Mouse (Mus musculus): ENCODE measurements around the gene Unc5a.

Unc5a gene

GRCm38 (mm10) chr13:54957281-54957680 lies 8.1 kb downstream of the Unc5a start:
- no peak for DNase-seq

GRCm38 (mm10) chr13:54959059-54959701 lies 10.0 kb downstream of the Unc5a start:
- peak; percentile 87 for DNase-seq

DNA sequence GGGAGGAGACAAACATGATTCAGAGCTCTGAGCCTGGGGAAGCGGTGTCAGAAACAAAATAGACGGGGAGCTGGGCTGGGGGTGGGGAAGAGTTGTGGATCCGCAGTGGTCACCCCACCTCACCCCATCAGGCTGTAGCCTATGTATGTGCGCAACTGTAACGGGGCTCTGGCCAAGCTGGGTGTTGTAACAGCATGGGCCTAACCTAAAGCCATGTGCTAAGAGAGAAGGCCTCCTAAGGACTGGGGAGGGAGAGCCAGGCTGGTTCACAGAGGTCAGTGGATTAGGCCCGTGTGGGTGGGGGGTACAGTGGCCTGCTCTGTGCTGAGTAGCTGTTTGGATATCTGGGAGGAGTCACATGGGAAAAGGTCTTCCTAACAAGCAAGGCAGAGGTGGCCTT lies 10.6 kb downstream of the Unc5a start:
- no peak for DNase-seq

DNA sequence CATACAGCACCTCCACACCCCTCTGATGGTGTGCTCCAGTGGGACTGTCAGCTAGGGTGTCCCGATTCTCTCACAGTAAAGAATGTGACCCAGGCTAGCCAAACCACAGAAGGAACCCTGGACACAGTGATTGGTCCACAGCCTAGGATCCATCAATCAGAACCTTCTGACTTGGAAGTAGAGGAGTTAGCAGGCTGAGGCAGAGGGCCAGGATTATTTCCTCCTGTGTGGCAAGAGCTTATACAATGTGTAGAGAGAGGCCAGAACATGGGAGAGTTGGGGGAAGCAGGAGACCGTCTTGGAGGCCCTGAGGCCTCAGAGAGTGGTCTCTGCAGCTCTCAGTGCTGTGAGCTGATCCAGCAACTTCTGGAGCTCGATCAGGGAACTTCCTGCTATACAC lies 11.3 kb downstream of the Unc5a start:
- DNase-seq: no peak

- DNase-seq: no peak
Measured at GRCm38 (mm10) chr13:54965256-54965655, 16.0 kb downstream of the Unc5a start.

GRCm38 (mm10) chr13:54967501-54967900 lies 18.3 kb downstream of the Unc5a start:
- DNase-seq: no peak

DNA sequence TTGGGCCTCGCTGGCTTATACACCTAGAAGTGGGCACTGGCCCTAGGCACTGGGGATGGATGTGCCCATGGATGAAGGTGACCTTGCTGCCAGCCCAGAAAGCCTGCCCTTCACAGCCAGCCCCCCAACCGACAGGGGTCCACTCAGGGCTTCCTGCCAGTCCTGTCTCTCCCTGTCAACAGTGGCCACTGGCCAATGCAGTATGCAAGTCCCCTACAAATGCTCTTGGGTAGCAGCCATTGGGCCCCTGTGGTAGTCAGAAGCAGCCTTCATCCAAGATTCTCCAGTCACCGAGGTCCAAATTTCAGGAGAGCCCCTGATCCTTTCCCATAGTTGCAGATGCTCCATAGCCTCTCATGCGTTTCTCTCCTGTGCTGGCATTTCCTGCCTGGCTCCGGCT lies 19.4 kb downstream of the Unc5a start:
- no peak for DNase-seq

DNA sequence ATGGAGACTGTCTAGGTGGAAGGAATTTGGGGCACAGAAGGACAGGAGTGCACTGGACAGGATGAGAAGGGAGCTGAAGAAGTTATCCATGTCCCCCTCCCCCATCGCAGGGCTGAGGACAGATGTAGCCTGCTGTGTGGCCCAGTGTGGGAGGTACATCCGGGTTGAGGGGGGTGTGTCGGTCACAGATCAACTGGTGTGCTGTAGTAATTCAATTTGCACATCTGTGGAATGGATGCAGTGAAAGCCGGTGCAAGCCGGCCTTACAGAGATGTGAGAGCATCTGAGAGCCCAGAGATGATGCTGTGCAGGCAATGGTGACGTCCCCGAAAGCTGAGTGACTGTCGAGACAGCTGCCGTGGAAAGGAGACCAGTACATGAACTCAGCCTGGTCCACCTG lies 20.3 kb downstream of the Unc5a start:
- no peak for DNase-seq

DNA sequence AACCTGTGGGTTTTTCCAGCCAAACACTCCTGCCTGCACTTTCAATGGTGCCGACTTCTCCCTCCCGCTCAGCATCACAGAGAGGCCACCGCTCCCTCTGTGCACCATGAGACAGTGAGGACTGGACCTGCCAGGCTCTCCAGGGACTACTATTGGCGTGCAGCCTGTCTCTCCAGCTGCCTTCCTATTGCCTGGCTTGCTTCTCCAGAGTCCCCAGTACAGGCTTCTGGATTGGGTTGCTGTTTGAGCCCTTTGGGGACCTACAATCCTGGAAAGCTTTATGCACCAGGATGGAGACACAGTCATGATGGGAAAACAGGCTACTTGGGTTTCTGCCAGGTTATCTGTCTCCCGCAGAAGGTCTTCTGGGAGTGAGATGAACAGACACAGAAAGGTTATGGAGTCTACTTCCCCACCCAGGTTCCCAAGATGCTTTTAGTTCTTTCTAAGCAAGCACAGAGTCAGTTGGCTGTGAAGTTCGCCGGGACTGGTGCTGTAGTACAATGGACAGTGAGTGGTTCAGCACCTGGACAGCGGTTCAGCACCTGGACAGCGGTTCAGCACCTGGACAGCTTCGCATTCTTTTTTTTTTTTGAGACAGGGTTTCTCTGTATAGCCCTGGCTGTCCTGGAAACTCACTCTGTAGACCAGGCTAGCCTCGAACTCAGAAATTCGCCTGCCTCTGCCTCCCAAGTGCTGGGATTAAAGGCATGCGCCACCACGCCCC lies 21.5 kb downstream of the Unc5a start:
- DNase-seq: no peak

DNA sequence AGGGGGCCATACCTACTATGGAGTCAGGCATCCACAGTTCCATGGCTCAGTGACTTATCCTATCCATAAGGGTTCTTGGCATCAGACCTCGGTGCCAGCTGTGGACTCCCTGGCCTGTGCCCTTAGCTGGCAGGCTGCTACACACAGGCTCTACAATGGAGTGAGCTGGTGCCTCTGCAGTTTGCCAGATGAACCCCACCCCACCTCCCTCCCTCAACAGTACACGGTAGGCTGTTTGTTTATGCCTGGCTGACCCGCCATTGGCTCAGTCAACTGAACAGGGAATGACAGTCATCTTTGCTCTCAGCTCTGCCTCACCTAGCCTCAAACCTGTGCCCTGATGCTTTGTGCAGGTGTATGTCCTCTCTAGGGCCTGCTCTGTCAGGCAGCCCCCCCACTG lies 26.3 kb downstream of the Unc5a start:
- DNase-seq: no peak

GRCm38 (mm10) chr13:54978804-54979203 lies 29.6 kb downstream of the Unc5a start:
- peak; percentile 61 for DNase-seq

- peak; percentile 47 for DNase-seq
Measured at GRCm38 (mm10) chr13:54980957-54981356, 31.7 kb downstream of the Unc5a start.

- DNase-seq: no peak
Measured at GRCm38 (mm10) chr13:54983001-54983400, 33.8 kb downstream of the Unc5a start.

DNA sequence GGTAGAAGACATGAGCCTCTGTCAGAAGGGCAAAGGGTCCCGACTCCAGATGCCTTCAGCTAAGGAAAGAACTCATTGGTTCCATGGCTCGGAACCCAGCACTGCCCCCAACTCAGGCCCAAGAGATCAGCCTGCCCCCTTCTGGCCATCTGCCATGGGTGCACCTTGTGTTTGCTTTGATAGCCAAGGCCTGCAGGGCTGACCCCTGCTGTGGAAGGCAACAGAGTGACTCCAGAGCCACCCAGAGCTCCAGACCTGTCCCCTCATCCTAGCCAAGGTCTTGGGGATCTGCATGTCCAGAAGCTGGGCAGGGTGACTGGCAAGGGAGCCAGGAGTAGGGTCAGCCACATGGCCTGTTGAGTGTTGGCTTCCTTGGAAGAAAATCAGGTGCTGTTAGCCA lies 34.4 kb downstream of the Unc5a start:
- no peak for DNase-seq

GRCm38 (mm10) chr13:54987405-54987804 lies 38.2 kb downstream of the Unc5a start:
- DNase-seq: no peak

DNA sequence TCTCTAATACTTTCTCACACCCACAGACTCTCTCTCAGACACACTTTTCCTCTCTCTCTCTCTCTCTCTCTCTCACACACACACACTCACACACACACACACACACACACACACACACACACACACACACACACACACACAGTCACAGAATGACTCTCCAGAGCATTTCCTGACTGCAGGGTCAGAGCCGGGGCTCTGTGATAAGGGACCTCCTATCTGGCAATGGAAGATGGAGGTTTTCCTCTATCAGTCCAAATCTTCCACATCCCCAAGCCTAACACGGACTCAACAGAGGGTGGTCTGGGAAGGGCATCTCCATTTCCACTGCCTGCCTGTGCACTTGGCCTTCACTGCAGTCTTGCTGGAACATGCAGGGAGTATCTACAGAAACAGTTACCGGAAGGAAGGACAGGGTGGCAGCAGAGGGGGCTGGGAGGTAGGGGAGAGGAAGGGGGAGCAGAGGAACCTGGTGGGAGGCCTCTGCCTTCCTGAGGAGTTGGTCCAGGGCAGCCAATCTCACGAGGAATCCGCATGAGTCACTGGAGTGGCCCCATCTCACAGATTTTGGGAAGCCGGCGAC lies 39.1 kb downstream of the Unc5a start:
- DNase-seq: no peak

DNA sequence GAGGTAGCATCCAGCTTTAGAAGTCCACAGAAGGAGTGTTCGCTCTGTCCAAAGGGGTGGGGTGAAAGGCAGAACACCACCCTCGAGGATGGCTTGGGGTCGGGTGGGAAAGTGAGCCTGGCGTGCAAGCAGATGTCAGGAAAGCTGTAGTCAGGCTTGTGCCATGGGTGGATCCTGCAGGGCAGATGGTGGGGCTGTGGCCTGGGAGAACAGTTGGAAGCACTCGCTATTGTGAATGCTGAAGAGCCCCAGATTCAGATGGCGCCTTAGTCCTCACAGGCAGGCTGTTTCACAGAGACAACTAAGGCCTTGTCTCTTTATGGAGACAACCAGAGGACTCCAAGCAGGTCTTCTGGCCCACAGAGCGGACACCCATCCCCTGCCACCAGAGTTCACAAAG lies 43.0 kb downstream of the Unc5a start:
- DNase-seq: no peak

DNA sequence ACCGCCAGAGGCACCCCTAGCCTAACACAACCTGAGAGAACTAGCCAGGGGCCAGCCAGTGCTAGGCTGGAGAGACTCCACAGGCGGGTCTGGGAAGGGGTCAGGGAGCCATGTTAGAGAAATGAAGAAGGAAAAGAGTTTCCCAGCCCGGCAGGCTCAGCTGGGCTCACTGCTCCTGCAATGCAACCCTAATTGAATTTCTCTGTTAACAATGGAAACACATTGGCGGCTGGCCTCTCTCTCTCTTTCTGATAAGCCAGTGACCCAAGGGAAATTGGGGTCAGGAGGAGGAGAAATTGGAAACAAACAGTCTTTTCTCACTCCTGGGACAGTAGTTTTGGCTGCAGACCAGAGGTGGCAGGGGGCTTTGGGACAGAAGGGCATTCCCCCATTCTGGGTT lies 45.4 kb downstream of the Unc5a start:
- no peak for DNase-seq

DNA sequence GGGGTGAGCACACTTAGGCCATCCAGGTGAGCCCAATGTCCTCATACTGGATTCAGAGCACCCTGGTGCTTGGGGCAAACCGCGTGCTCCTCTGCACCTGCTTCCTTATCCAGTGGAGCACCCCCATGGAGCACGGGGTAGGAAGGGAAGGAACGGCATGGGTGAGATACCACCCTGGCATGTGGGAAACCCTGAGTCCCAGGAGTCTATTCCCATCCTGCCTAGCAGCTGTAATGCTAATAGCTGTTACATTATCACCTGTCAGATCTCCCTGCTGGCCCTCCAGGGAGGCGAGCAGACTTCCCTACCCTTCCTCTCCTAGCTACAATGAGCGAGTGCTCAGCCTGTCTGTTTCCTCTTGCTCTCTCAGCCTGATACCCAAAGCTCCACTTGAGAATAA lies 46.0 kb downstream of the Unc5a start:
- DNase-seq: no peak

GRCm38 (mm10) chr13:54997568-54997967 lies 48.4 kb downstream of the Unc5a start:
- DNase-seq: no peak

GRCm38 (mm10) chr13:55000433-55000832 lies 51.2 kb downstream of the Unc5a start:
- no peak for DNase-seq

DNA sequence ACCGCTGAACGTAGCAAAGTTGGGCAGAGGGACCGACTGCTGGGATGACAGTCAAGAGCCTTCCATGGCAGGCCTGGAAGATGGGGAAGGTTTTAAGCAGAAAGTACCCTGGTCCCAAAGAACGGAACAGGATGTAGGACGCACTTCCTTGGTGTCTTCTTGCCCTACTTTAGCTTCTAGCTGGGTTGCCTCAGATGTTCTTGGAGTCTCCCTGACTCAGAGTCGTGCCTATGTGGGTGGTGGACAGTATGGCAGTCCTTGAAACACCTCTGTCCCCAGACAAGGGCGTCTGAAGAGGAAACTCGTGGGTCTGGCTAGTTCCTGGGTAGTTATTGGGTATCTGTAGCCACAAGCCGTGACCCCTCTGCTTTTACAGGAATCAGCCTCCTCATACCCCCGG lies 52.9 kb downstream of the Unc5a start:
- DNase-seq: no peak

DNA sequence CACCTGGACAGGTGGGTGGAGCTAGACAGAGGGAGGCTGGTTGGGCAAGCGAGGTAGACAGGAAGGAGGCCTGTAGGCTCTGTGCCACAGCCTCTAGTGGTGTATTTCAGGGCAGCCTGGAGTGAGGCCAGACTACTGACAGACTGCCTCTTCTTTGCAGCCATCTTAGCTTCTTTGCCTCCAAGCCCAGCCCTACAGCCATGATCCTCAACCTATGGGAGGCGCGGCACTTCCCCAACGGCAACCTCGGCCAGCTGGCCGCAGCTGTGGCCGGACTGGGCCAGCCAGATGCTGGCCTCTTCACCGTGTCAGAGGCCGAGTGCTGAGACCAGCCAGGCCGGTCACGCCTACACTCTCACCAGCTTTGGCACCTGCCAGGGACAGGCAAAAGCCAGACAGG lies 55.4 kb downstream of the Unc5a start:
- DNase-seq: no peak

DNA sequence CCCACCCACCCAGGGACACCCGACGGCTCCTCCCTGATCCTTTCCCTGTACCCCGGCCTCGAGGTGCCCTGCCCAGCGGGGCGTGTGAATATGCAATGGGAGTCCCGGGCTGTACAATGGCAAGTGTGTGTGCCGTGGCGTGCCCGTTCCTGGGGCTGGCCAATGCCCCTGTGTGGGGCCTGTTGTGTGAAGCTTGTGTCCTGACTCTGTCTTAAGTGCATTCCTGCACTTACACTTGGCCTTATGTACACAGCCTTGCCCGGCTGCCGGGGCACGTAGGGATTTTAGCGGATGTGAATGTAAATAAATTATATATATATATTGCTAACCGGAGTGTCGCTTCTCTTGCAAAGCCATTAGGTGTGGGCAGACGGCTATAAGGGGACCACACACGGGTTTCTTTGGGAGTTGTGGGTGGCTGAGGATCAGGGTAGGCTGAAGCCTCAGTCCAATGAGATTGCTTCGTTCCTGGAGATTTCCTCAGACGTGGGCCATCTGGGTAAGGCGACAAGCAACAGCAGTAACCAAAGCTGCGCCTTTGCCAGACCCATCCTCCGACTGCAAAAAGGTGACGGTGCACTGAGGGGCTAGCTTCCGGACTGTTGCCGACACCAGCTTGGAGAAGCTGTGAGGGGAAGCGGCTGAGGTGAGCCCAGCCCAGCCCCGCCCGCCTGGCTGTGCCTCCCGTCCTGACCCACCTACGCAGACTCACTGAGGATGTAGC lies 56.6 kb downstream of the Unc5a start:
- DNase-seq: no peak

All from cerebellum, adult 11 months (tissue).